Mouse (Mus musculus): ENCODE results near the gene Rps6ka6. TPM values are rescaled to one million over a fixed set of nuclear protein-coding genes. Genes with fewer than 3 reads are reported as not detected.
A peak's percentile ranks its signal among the peaks of the same experiment; 100 is the strongest.

Gene Rps6ka6
- total and polyA plus RNA-seq, 3 experiments = not detected

GRCm38 (mm10) chrX:111377020-111377419 is 160.7 kb downstream of the Rps6ka6 start:
- DNase-seq (ENCODE audit: low read depth, low spot score) = peak; percentile 22
- Histone ChIP-seq H3K36me3 (ENCODE audit: control insufficient read depth in 1 of 2, insufficient read depth in 2 of 2, low read length in 2 of 2) (no peaks in the 10 kb centered on the region), H3K4me3 (ENCODE audit: control insufficient read depth in 1 of 2, insufficient read depth in 1 of 2, low read depth in 2 of 2, low read length in 2 of 2) (no peak overlapping the region), H3K27me3 (ENCODE audit: control insufficient read depth in 1 of 2, insufficient read depth in 2 of 2, low read length in 2 of 2) (no peaks in the 10 kb centered on the region), H3K9ac (ENCODE audit: control insufficient read depth, low read depth, low read length, poor library complexity, severe bottlenecking) (no peak overlapping the region), H3K27ac (ENCODE audit: control insufficient read depth, low read depth, low read length) (no peak overlapping the region), H3K9me3 (replicated peaks; ENCODE audit: insufficient read depth, low read length) (no peaks in the 10 kb centered on the region), H3K79me2 (ENCODE audit: control insufficient read depth, insufficient read depth, low read length, poor library complexity) (no peaks in the 10 kb centered on the region), H3K4me1 (ENCODE audit: control insufficient read depth in 1 of 2, insufficient read depth in 2 of 2, low read length in 2 of 2) (no peaks in the 10 kb centered on the region)
- TF ChIP-seq MAFK (IDR thresholded peaks at IDR 0.05; ENCODE audit: borderline replicate concordance, low read depth, low read length) = peak; percentile 61; the same call in 1 of the 2 replicates
- TF ChIP-seq TBP (IDR thresholded peaks at IDR 0.05; ENCODE audit: low read depth, low read length) = peak; percentile 98
- no peak for TF ChIP-seq ELF1 (IDR thresholded peaks at IDR 0.05; ENCODE audit: low read depth, low read length)

DNA sequence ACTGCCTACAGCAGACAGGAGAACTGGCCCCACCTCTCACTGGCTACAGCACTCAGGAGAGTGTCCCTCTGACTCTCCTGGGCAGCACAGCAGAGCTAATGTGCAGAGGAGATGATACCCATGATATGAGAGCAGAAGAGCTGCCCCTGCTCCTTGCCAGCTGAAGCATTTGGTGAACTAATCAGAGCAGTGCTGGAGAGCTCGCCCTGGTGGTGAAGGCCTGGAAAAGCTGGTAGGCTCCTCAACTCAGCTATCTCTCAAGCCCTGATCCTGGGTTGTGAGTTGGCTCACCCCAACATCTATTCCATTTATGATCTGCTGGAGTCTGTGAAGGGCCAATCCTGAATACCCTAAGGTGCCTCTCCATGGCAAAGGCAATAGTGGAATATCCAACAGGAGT is 163.6 kb downstream of the Rps6ka6 start:
- no peak overlapping the region for H3K4me3 ChIP-seq (ENCODE audit: control insufficient read depth in 1 of 2, insufficient read depth in 1 of 2, low read depth in 2 of 2, low read length in 2 of 2)
- no peak overlapping the region for H3K27ac ChIP-seq (ENCODE audit: control insufficient read depth, low read depth, low read length)
- no peaks in the 10 kb centered on the region for H3K4me1 ChIP-seq (ENCODE audit: control insufficient read depth in 1 of 2, insufficient read depth in 2 of 2, low read length in 2 of 2)
- peak; percentile 52 for DNase-seq (ENCODE audit: low read depth, low spot score)
- no peaks in the 10 kb centered on the region for H3K27me3 ChIP-seq (ENCODE audit: control insufficient read depth in 1 of 2, insufficient read depth in 2 of 2, low read length in 2 of 2)
- no peaks in the 10 kb centered on the region for H3K36me3 ChIP-seq (ENCODE audit: control insufficient read depth in 1 of 2, insufficient read depth in 2 of 2, low read length in 2 of 2)
- H3K9ac ChIP-seq (ENCODE audit: control insufficient read depth, low read depth, low read length, poor library complexity, severe bottlenecking) = no peak overlapping the region
- no peak for TF ChIP-seq USF2 (IDR thresholded peaks at IDR 0.05; ENCODE audit: borderline replicate concordance in 1 of 2, insufficient read depth in 1 of 2, low read depth in 1 of 2, low read length in 2 of 2)
- no peak for TF ChIP-seq MXI1 (IDR thresholded peaks at IDR 0.05; ENCODE audit: low read depth, low read length)
- no peak for TF ChIP-seq ZC3H11A (IDR thresholded peaks at IDR 0.05; ENCODE audit: low read depth, low read length)
- peak; percentile 26 for TF ChIP-seq RAD21 (IDR thresholded peaks at IDR 0.05; ENCODE audit: low read depth, low read length)
- no peak for TF ChIP-seq NELFE (IDR thresholded peaks at IDR 0.05; ENCODE audit: low read depth, low read length)
- TF ChIP-seq ETS1 (IDR thresholded peaks at IDR 0.05; ENCODE audit: low read depth, low read length) = no peak
- no peak for TF ChIP-seq E2F4 (IDR thresholded peaks at IDR 0.05; ENCODE audit: borderline replicate concordance, low read depth, low read length)
- TF ChIP-seq SMC3 (IDR thresholded peaks at IDR 0.05; ENCODE audit: low read depth, low read length) = peak; percentile 45
- no peak for TF ChIP-seq BHLHE40 (IDR thresholded peaks at IDR 0.05; ENCODE audit: borderline replicate concordance, low read depth, low read length)
- peak; percentile 24 to 58 (median 55); a peak in 5 of 6 replicates for TF ChIP-seq CTCF (IDR thresholded peaks at IDR 0.05 in 2 of 3, conservative IDR thresholded peaks at IDR 0.05 in 1 of 3; ENCODE audit: control insufficient read depth in 1 of 3, insufficient read depth in 1 of 3, low read depth in 2 of 3, low read length in 3 of 3, poor library complexity in 1 of 3, severe bottlenecking in 1 of 3)
- no peak for TF ChIP-seq CHD2 (IDR thresholded peaks at IDR 0.05; ENCODE audit: low read length)
- TF ChIP-seq POLR2AphosphoS5 (IDR thresholded peaks at IDR 0.05; ENCODE audit: borderline replicate concordance, low read depth, low read length) = no peak
- TF ChIP-seq MYB (IDR thresholded peaks at IDR 0.05; ENCODE audit: low read depth, low read length) = no peak
- TF ChIP-seq NRF1 (IDR thresholded peaks at IDR 0.05; ENCODE audit: insufficient read depth, low read depth, low read length, poor library complexity, severe bottlenecking) = no peak
- TF ChIP-seq ELF1 (IDR thresholded peaks at IDR 0.05; ENCODE audit: low read depth, low read length) = no peak
- no peak for TF ChIP-seq POLR2A (IDR thresholded peaks at IDR 0.05; ENCODE audit: control insufficient read depth in 1 of 2, insufficient read depth in 1 of 2, low read depth in 1 of 2, low read length in 2 of 2, poor library complexity in 1 of 2)
- TF ChIP-seq MAX (IDR thresholded peaks at IDR 0.05; ENCODE audit: low read length) = no peak
- no peak for TF ChIP-seq ZKSCAN1 (IDR thresholded peaks at IDR 0.05; ENCODE audit: low read depth, low read length)
- TF ChIP-seq TBP (IDR thresholded peaks at IDR 0.05; ENCODE audit: low read depth, low read length) = no peak
- H3K9me3 ChIP-seq (replicated peaks; ENCODE audit: insufficient read depth, low read length) = no peaks in the 10 kb centered on the region
- H3K79me2 ChIP-seq (ENCODE audit: control insufficient read depth, insufficient read depth, low read length, poor library complexity) = no peaks in the 10 kb centered on the region

Other genes with a start within 250 kb of the Rps6ka6 start
- not detected in 2 replicates for gene Hdx, start 159.1 kb upstream of the Rps6ka6 start, total RNA-seq (2012; rRNA removed)
- not detected for gene Hdx, start 159.1 kb upstream of the Rps6ka6 start, polyA plus RNA-seq (2012; ENCODE audit: insufficient read depth in 1 of 2, insufficient read length in 2 of 2, low read depth in 1 of 2, low replicate concordance in 2 of 2, missing spikeins in 1 of 2)